Comparison of ENCODE assay signal across 8 mouse cellular contexts in the genomic region with DNA sequence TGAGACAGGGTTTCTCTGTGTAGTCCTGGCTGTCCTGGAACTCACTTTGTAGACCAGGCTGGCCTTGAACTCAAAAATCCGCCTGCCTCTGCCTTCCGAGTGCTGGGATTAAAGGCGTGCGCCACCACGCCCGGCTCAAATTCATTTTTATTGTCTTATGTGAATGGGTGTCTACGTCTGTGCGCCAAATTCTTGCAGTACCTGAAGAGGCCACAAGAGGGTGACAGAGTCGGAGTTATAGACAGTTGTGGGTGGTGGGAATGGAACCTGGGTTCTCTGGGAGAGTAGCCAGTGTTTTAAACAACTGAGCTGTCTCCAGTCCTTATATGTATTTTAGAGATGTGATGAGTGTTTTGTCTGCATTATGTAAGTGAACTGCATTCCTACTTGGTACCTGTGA. TPM values are rescaled to one million over a fixed set of nuclear protein-coding genes. Genes with fewer than 3 reads are reported as not detected.
DNase-seq lines count a peak whose midpoint lies in the region; ATAC-seq and TF ChIP-seq lines count a peak whose summit lies in the region.
"Not testable (repeated sequence)": the region's sequence is repeated elsewhere in the genome, so short reads cannot be mapped to it uniquely, and the experiment has no call there.

No protein-coding gene starts in this region.

- not testable (repeated sequence) for H3K27me3 ChIP-seq in liver, postnatal 0 days (ENCODE audit: insufficient read depth, low read length); neural tube, embryonic 11.5 days (ENCODE audit: control insufficient read depth, insufficient read depth, low read length)

- not testable (repeated sequence) for H3K36me3 ChIP-seq in liver, postnatal 0 days (replicated peaks; ENCODE audit: insufficient read depth, low read length); neural tube, embryonic 11.5 days (ENCODE audit: control insufficient read depth, insufficient read depth, low read length)

- peak; percentile 79 for DNase-seq in ES-CJ7 (ENCODE audit: low read depth, low spot score)
- DNase-seq in adrenal gland, postnatal 25 days, result peak; percentile 18
- peak; percentile 7 to 52 for DNase-seq in cerebellum, postnatal 25 days
- DNase-seq in gastrocnemius, postnatal 10 days, result peak; percentile 7
- peak; percentile 25 for DNase-seq in kidney, adult 18-20 months
- DNase-seq in liver, postnatal 0 days, result peak; percentile 39
- DNase-seq in neural tube, embryonic 11.5 days (ENCODE audit: low spot score), result peak; percentile 49
- DNase-seq in thymus, postnatal 14 days, result peak; percentile 47

- H3K4me3 ChIP-seq in liver, postnatal 0 days (ENCODE audit: low read depth, low read length); neural tube, embryonic 11.5 days (ENCODE audit: low read depth, low read length): not testable (repeated sequence)

- H3K27ac ChIP-seq in liver, postnatal 0 days (ENCODE audit: low read depth); neural tube, embryonic 11.5 days (ENCODE audit: low read depth, low read length): not testable (repeated sequence)

- H3K4me1 ChIP-seq in liver, postnatal 0 days (ENCODE audit: insufficient read depth); neural tube, embryonic 11.5 days (ENCODE audit: control insufficient read depth, insufficient read depth, low read length): not testable (repeated sequence)

- H3K4me2 ChIP-seq in liver, postnatal 0 days (ENCODE audit: low read depth, low read length); neural tube, embryonic 11.5 days (ENCODE audit: low read depth): not testable (repeated sequence)

- WGBS in liver, postnatal 0 days (ENCODE audit: insufficient replicate concordance), result 40% methylated on average over 9 of the region's 9 CpGs
- WGBS in neural tube, embryonic 11.5 days, result 38% methylated on average over 9 of the region's 9 CpGs

- H3K9ac ChIP-seq in liver, postnatal 0 days (replicated peaks); neural tube, embryonic 11.5 days (ENCODE audit: low read length): not testable (repeated sequence)

- TF ChIP-seq EP300 in liver, postnatal 0 days (IDR thresholded peaks at IDR 0.05; ENCODE audit: low read depth), result not testable (repeated sequence)

- not testable (repeated sequence) for ATAC-seq in liver, postnatal 0 days; neural tube, embryonic 11.5 days (ENCODE audit: insufficient read depth, low FRiP score, low TSS enrichment)

- not testable (repeated sequence) for H3K9me3 ChIP-seq in liver, postnatal 0 days (ENCODE audit: low read length); neural tube, embryonic 11.5 days (ENCODE audit: control insufficient read depth, low read length)

- TF ChIP-seq CTCF in liver, postnatal 0 days (IDR thresholded peaks at IDR 0.05; ENCODE audit: low read depth), result peak; percentile 69

RNA-seq across cellular contexts. Expression of a gene that starts 26.2 kb away (rescaled TPM):
- 756 and 803 TPM in 2 replicates for total RNA-seq in adrenal gland, postnatal 25 days (2021)
- total RNA-seq in gastrocnemius, postnatal 10 days (2021), result 1,000 to 10,000 TPM in 1 of 2 experiments, 100 to 1,000 TPM in 1; 990 to 1,091 TPM
- polyA plus RNA-seq in liver, postnatal 0 days (2015; fragmentation: Nextera tagmentation; extraction: Ambion mirVana), result 413 and 415 TPM in 2 replicates
- 592 and 632 TPM in 2 replicates for polyA plus RNA-seq in neural tube, embryonic 11.5 days (2014; fragmentation: Nextera tagmentation; extraction: Ambion mirVana)

RNA-seq across cellular contexts. Expression of a gene that starts 36.6 kb away (rescaled TPM):
- total RNA-seq in adrenal gland, postnatal 25 days (2021), result 0.73 and 1.9 TPM in 2 replicates
- total RNA-seq in gastrocnemius, postnatal 10 days (2021), result 10 to 100 TPM in 1 of 2 experiments, 1 to 10 TPM in 1; 7.2 to 10.3 TPM
- polyA plus RNA-seq in liver, postnatal 0 days (2015; fragmentation: Nextera tagmentation; extraction: Ambion mirVana), result 0.74 and 0.78 TPM in 2 replicates
- 4.4 and 6.0 TPM in 2 replicates for polyA plus RNA-seq in neural tube, embryonic 11.5 days (2014; fragmentation: Nextera tagmentation; extraction: Ambion mirVana)

RNA-seq across cellular contexts. Expression of a gene that starts 58.5 kb away (rescaled TPM):
- total RNA-seq in adrenal gland, postnatal 25 days (2021), result 1.3 and 1.5 TPM in 2 replicates
- 1 to 10 TPM; 1.6 to 2.1 TPM for total RNA-seq in gastrocnemius, postnatal 10 days (2021)
- polyA plus RNA-seq in liver, postnatal 0 days (2015; fragmentation: Nextera tagmentation; extraction: Ambion mirVana), result 2.5 and 3.2 TPM in 2 replicates
- polyA plus RNA-seq in neural tube, embryonic 11.5 days (2014; fragmentation: Nextera tagmentation; extraction: Ambion mirVana), result 18.1 and 19.0 TPM in 2 replicates

Comparison
In these comparisons a context has a peak if more than half of its experiments do, and no peak if none do; other contexts are left out.
1. DNase-seq: peak in every context shown above with its lines; median percentile 79 in ES-CJ7; 49 in neural tube, embryonic 11.5 days; 47 in thymus, postnatal 14 days; 39 in liver, postnatal 0 days; 30 in cerebellum, postnatal 25 days; 25 in kidney, adult 18-20 months; 18 in adrenal gland, postnatal 25 days; 7 in gastrocnemius, postnatal 10 days.